Mouse (Mus musculus): Measurements from ENCODE around the gene Ebp.

The Ebp gene

GRCm38 (mm10) chrX:8182871-8183540, 10.3 kb downstream of the Ebp start:
- DNase-seq = no peak

- no peak for DNase-seq
These were observed 13.7 kb downstream of the Ebp start for GRCm38 (mm10) chrX:8179646-8180045.

GRCm38 (mm10) chrX:8178871-8179270, 14.4 kb downstream of the Ebp start:
- no peak for DNase-seq

GRCm38 (mm10) chrX:8175504-8176385, 17.6 kb downstream of the Ebp start, which contains the start of gene Tbc1d25:
Gene Tbc1d25 (minus strand): TSS chrX:8176181.
- DNase-seq = peak; percentile 91

GRCm38 (mm10) chrX:8175169-8175503, 18.2 kb downstream of the Ebp start:
- DNase-seq = no peak

- no peak for DNase-seq
These were observed 25.3 kb downstream of the Ebp start for GRCm38 (mm10) chrX:8167716-8168647.

- DNase-seq = peak; percentile 45
These were observed 28.8 kb downstream of the Ebp start for GRCm38 (mm10) chrX:8164471-8164870.

GRCm38 (mm10) chrX:8163076-8163475, 30.2 kb downstream of the Ebp start:
- peak; percentile 78 for DNase-seq

- peak; percentile 83 for DNase-seq
These were observed 47.9 kb downstream of the Ebp start, which contains the start of gene Rbm3 for GRCm38 (mm10) chrX:8145153-8145991. Gene Rbm3 (minus strand): TSS chrX:8145880.

GRCm38 (mm10) chrX:8143750-8144149, 49.6 kb downstream of the Ebp start:
- peak; percentile 65 for DNase-seq

- no peak for DNase-seq
These were observed 50.4 kb downstream of the Ebp start for GRCm38 (mm10) chrX:8142948-8143347.

GRCm38 (mm10) chrX:8141058-8141457, 52.3 kb downstream of the Ebp start:
- DNase-seq = no peak

- no peak for DNase-seq
These were observed 52.9 kb downstream of the Ebp start for GRCm38 (mm10) chrX:8140446-8140845.

- no peak for DNase-seq
These were observed 53.8 kb downstream of the Ebp start for GRCm38 (mm10) chrX:8139480-8139879.

GRCm38 (mm10) chrX:8135886-8136285, 57.4 kb downstream of the Ebp start:
- DNase-seq = no peak

All from cerebellum, adult 9-10 months (tissue).